Mouse (Mus musculus) liver, embryonic 14.5 days (tissue): ENCODE measurements around the gene Zic3.

ENCODE experiments used
- CTCF ChIP-seq: IDR thresholded peaks from 2 replicates; pipeline ENCODE4 v1.5.1; 2016; ENCODE audit warnings: antibody characterized with exemption, low read depth, control low read depth
- EP300 ChIP-seq: IDR thresholded peaks from 2 replicates; pipeline ENCODE4 v1.6.1; 2016; ENCODE audit warnings: antibody characterized with exemption, low read depth

DNA sequence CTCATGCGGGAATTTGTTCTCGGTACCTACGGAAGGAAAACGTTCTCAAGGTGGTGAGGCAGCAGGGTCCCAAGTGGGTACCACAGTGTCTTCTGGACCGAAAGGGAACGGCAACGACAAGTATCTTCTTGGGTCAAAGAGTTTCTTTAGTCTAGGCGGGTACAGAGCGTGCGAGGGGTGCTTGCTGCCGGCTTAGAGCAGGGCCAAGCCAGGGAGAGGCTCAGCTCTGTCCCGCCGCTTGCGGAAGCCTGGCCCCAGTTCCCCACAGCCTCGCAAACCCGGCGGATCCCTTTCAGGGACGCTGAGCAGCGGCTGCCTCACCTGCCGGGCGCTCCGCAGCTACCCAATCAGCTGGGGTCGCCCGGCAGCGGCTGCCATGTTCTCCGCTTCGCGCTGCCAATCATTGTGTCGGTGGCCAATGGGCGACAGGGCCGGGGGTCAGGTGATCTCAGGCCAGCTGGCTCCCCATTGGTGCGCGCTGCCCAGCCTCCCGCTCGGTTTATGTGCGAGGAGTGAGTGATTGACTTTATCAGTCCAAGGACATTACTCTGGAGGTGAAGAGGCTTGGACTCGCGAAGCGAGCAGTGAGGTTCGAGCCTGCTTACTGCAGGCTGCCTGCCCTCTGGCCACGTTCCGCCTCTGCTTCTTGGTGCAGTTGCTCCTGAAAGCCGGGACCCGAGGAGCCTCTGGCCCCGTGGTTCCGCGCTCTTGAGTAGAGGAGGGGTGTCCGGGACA, 7.8 kb downstream of the Zic3 start:
- TF ChIP-seq EP300 (no peak), CTCF (no peak)
